Mouse (Mus musculus) liver, embryonic 13.5 days (tissue): ENCODE data around the gene Gpr176. TPM values are rescaled to one million over a fixed set of nuclear protein-coding genes. Genes with fewer than 3 reads are reported as not detected.

ENCODE experiments used
- ATAC-seq: fragments of 200-750 bp; cut with Nextera tagmentation; 2 replicates; pipeline ENCODE4 v1.8.0; 2017; ENCODE audit warnings: low read depth, mild to moderate bottlenecking, moderate number of reproducible peaks, moderate library complexity
- DNase-seq: peaks from one replicate; pipeline ENCODE4 v3.0.0; 2022
- H3K27ac ChIP-seq: fragments of 300-500 bp; sonication (generic); 2 replicates; pipeline ENCODE4 v1.5.1; 2015; ENCODE audit warnings: moderate library complexity, mild to moderate bottlenecking, inconsistent platforms
- H3K27me3 ChIP-seq: fragments of 300-500 bp; sonication (generic); 2 replicates; pipeline ENCODE4 v1.6.1; 2015; ENCODE audit warnings: mild to moderate bottlenecking, inconsistent platforms
- H3K36me3 ChIP-seq: fragments of 300-500 bp; sonication (generic); 2 replicates; pipeline ENCODE4 v1.6.1; 2015; ENCODE audit warnings: mild to moderate bottlenecking, inconsistent platforms
- H3K4me1 ChIP-seq: fragments of 300-500 bp; sonication (generic); replicated peaks from 2 replicates; pipeline ENCODE4 v1.6.1; 2015; ENCODE audit warnings: inconsistent platforms
- H3K4me2 ChIP-seq: fragments of 300-500 bp; sonication (generic); 2 replicates; pipeline ENCODE4 v1.6.1; 2015; ENCODE audit warnings: inconsistent platforms, mild to moderate bottlenecking, moderate library complexity
- H3K4me3 ChIP-seq: fragments of 300-500 bp; sonication (generic); replicated peaks from 2 replicates; pipeline ENCODE4 v1.5.1; 2015; ENCODE audit warnings: mild to moderate bottlenecking, inconsistent platforms
- H3K9ac ChIP-seq: fragments of 300-500 bp; sonication (generic); 2 replicates; pipeline ENCODE4 v1.6.1; 2015; ENCODE audit warnings: mild to moderate bottlenecking, inconsistent platforms
- H3K9me3 ChIP-seq: fragments of 300-500 bp; sonication (generic); replicated peaks from 2 replicates; pipeline ENCODE4 v1.6.1; 2016; ENCODE audit warnings: inconsistent platforms
- WGBS: fragments of 180-500 bp; shearing (Covaris S2); methylation state at CpG from one replicate; pipeline ENCODE4 v1.1.7; 2015; ENCODE audit not compliant: insufficient replicate concordance; 5-methylcytosine and 5-hydroxymethylcytosine counted together
- polyA plus RNA-seq: library from polyadenylated mRNA; unstranded; fragments of >200 nt; fragmentation: Nextera tagmentation; extraction: Ambion mirVana; gene quantifications from 2 replicates; pipeline ENCODE4 v1.2.1, GENCODE M21; 2015

Gpr176 gene
- polyA plus RNA-seq, 1 experiment from 2014 or later, result 0.38 TPM

DNA sequence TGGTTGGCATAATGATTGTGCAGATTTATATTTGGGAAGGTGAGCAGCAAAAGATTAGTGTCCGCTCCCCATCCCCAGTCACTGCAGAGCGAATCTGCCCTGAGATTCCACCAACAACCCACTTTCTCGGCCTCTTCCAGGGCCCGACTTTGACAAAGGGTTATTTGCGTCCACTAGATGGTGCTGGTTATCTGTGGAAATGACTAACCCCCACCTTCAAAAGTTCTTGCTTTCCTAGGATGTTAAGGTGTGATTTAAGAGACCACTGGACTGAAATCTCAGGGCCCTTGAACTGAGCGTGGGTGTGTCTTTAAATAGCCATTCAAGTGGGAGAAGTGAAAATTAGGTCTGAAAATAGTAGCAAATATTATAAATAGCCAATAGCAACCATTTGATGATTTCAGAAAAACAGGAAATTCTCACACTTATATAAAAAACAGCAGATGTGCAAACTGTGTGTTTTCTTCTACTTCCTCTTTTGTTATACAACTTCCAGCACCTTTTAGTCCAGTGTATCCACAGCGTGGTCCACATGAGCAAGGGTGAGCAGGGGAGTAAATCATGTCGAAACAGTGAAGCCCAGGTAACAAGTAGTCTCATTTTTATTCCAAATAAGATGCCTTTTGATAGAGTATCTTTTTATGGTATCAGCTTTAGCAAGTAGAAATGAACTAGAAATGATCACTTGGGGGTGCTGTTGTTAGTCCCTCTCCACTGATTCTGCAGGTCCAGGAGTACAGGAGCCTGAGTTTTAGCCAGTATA is 109.9 kb downstream of the Gpr176 start:
- Histone ChIP-seq H3K4me3 (no peak overlapping the region), H3K27me3 (no peaks in the 10 kb centered on the region), H3K9ac (no peak overlapping the region), H3K36me3 (no peaks in the 10 kb centered on the region), H3K9me3 (no peaks in the 10 kb centered on the region), H3K4me1 (no peaks in the 10 kb centered on the region), H3K27ac (no peak overlapping the region), H3K4me2 (no peak overlapping the region)
- 9% methylated on average over 8 of the region's 8 CpGs for WGBS
- ATAC-seq, result no peak
- DNase-seq, result no peak

DNA sequence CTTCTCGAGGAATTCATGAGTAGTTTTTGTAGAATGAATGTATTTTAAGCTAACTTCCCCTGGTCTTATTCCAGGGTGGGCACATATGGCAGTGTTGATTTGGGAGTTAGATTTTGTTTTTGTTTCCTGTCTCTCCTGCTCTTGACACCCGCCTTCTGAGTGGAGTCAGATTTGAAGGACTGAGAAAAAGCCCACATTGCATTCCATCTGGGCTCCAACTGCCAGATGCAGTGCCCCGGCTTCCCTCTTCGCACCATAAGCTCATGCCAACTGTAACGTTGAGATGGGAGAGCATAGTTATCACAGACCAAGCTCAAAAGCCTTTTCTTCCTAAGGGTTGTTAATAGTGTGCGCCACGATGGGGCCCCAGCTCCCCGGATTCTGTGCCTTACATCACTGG is 110.5 kb downstream of the Gpr176 start:
- Histone ChIP-seq H3K4me2 (no peak overlapping the region), H3K4me1 (no peaks in the 10 kb centered on the region), H3K9ac (no peak overlapping the region), H3K36me3 (no peaks in the 10 kb centered on the region), H3K4me3 (no peak overlapping the region), H3K9me3 (no peaks in the 10 kb centered on the region), H3K27me3 (no peaks in the 10 kb centered on the region), H3K27ac (no peak overlapping the region)
- DNase-seq, result no peak
- ATAC-seq, result no peak
- WGBS, result 43% methylated on average over 8 of the region's 8 CpGs

DNA sequence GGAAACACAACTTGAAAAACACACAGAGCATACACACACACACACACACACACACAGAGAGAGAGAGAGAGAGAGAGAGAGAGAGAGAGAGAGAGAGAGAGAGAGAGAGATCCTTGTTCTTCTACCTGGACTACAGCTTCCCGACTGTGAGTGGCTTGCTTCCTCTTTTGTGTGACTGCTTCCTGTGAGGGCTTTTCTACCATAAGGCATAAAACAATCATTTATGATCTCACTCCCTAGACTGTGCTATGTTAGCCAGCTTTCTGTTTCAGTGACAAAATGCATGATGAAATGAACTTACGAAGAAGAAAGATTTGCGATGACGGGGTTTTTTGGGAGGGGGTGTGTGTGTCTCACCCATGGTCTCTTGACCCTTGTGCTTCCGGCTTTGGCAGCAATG is 113.5 kb downstream of the Gpr176 start:
- DNase-seq (no peak), ATAC-seq (no peak)
- peaks cover 6% of the 10 kb centered on the region; the same call in 1 of the 2 replicates for H3K4me1 ChIP-seq
- WGBS, result 52% methylated on average over 5 of the region's 5 CpGs
- no peak overlapping the region for H3K9ac ChIP-seq
- H3K4me2 ChIP-seq, result no peak overlapping the region
- H3K27ac ChIP-seq, result no peak overlapping the region
- H3K9me3 ChIP-seq, result no peaks in the 10 kb centered on the region
- no peaks in the 10 kb centered on the region for H3K36me3 ChIP-seq
- H3K27me3 ChIP-seq, result no peaks in the 10 kb centered on the region
- no peak overlapping the region for H3K4me3 ChIP-seq

DNA sequence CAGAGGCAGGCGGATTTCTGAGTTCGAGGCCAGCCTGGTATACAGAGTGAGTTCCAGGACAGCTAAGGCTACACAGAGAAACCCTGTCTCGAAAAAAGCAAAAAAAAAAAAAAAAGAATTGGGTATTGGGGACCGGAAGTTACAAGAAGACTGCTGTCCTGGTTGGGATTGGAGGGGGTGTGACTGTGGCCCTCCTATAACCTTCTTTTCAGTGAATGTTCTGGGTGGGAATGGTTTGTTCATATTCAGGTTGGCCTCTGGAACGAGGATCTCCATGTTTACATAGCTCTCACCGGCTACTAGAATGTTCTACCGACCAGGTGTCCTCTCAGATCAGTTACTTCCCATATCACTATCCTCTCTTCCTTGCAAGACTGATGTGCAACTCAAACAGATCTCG is 116.1 kb downstream of the Gpr176 start:
- Histone ChIP-seq H3K9me3 (no peaks in the 10 kb centered on the region), H3K4me1 (peaks cover 6% of the 10 kb centered on the region; the same call in 1 of the 2 replicates), H3K36me3 (no peaks in the 10 kb centered on the region), H3K4me3 (peak overlapping the region; percentile 56), H3K9ac (no peak overlapping the region), H3K27ac (no peak overlapping the region), H3K27me3 (no peaks in the 10 kb centered on the region), H3K4me2 (peak overlapping the region; percentile 62)
- ATAC-seq (no peak), DNase-seq (no peak)
- WGBS, result 47% methylated on average over 8 of the region's 8 CpGs

DNA sequence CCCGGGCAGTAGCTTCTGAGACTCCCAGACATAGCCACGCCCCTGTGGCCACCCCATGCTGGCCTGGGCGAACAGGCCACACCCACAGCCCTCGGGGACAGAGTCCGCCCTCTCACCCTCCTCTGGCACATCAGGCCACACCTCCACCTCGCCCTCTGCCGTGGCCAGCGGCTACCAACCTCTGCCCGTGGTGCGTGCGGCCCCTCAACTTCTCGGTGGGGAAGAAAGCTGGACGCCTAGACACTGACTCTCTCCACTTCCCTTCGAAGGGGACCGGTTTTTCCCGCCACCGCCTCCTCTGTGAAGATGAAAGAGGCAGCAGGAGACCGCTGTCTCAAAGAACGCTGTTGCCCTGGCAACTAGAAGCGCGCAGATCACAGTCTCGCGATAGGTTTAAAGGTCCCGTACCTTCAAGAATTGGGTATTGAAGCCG is 116.6 kb downstream of the Gpr176 start, which contains the start of gene Fsip1:
TSS of gene Fsip1 (minus strand) at position 346 of the 433 bp plus-strand sequence.
- Histone ChIP-seq H3K27me3 (no peaks in the 10 kb centered on the region), H3K9ac (no peak within 1 kb of the TSS), H3K4me1 (peaks cover 6% of the 10 kb centered on the region; the same call in 1 of the 2 replicates), H3K4me3 (peak within 1 kb of the TSS; percentile 56), H3K36me3 (no peaks in the 10 kb centered on the region), H3K27ac (no peak within 1 kb of the TSS), H3K9me3 (no peaks in the 10 kb centered on the region), H3K4me2 (peak within 1 kb of the TSS; percentile 62)
- 1% methylated on average over 25 of the region's 25 CpGs for whole genome bisulfite sequencing
- ATAC-seq (peak; percentile 95), DNase-seq (peak; percentile 64)

DNA sequence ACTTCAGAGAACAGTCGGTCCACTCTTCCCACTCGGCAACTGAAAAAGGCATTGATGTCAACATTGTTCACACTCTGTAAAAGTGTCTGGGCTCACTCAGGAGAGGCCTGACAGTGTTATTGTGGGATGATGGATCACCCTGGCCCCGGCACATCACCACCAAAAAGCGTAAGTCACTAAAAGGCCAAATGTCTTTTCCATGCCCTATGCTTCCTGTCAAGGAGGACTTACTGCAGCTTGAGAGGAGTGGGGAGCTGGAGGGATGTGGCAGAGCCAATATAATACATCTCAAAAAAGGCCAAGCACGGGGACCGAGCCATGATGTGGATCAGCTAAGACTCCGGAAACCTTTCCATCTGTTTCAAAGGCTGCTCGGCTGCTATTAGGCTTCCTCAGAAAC is 118.7 kb downstream of the Gpr176 start:
- Histone ChIP-seq H3K4me3 (no peak overlapping the region), H3K4me2 (no peak overlapping the region), H3K4me1 (peaks cover 6% of the 10 kb centered on the region; the same call in 1 of the 2 replicates), H3K9ac (no peak overlapping the region), H3K36me3 (no peaks in the 10 kb centered on the region), H3K27me3 (no peaks in the 10 kb centered on the region), H3K9me3 (no peaks in the 10 kb centered on the region), H3K27ac (no peak overlapping the region)
- ATAC-seq, result no peak
- no peak for DNase-seq
- WGBS, result 68% methylated on average over 8 of the region's 8 CpGs

DNA sequence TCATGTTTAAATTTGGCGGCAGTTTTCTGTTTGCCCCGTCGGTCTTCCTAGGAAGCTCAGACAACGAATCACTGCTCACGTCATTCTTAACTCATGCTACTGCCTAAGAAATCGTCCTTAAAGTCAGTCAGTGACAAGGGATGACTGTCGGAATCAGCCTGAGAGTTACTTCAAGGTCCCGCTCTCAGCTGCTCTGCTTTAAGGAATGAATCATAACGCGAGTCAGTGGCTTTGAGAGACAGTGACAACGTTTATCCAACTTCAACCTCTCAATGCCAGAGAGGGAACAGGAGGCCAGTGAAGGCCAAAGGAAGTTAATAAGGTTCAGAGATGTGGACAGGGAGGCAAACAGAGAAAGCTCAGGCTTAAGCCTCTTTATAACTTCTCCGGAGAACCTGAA is 124.3 kb downstream of the Gpr176 start:
- H3K4me1 ChIP-seq, result no peaks in the 10 kb centered on the region
- DNase-seq, result no peak
- no peaks in the 10 kb centered on the region for H3K36me3 ChIP-seq
- H3K27ac ChIP-seq, result no peak overlapping the region
- no peak overlapping the region for H3K4me3 ChIP-seq
- H3K9me3 ChIP-seq, result no peaks in the 10 kb centered on the region
- WGBS, result 70% methylated on average over 12 of the region's 12 CpGs
- no peaks in the 10 kb centered on the region for H3K27me3 ChIP-seq
- H3K4me2 ChIP-seq, result no peak overlapping the region
- H3K9ac ChIP-seq, result no peak overlapping the region
- no peak for ATAC-seq

DNA sequence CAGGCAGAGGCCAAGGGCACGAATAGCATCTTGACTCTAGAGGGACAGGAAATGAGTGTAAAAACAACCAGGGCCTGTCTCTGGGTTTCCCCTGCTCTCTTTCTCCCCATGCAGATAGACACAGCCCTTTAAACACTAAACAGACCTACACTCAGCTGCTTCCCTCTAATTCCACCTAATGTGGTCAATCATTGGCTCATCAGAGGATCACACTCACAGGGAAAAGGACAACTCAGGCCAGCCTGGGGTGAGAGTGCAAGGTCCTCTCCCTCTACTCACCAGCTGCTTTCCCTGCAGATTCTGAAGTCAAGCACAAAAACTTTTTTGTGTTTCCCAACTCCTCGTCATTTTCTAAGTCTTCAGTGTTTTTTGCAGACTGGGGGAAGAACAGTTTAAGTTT is 125.2 kb downstream of the Gpr176 start:
- ATAC-seq, result peak; percentile 70
- 32% methylated on average over 2 of the region's 2 CpGs for WGBS

DNA sequence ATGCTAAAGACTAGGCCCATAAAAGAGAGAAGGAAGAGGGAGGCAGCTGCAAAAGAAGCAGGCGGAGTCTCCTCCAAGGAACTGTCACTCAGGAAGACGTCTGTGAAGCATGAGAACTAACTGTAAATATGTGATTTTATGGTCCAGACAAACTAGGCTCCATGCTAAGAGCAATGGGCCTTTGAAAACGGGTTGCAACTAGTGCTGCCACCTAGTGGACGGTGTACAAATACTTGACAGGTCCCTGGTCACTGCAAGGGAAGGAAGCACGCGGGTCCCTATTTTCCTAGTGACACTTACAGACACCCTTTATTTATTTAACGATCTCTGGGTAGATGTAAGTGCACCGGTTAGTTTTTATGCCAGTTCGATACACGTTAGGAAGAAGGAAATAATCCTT is 127.3 kb downstream of the Gpr176 start:
- Histone ChIP-seq H3K9ac (no peak overlapping the region), H3K27me3 (no peaks in the 10 kb centered on the region), H3K36me3 (no peaks in the 10 kb centered on the region), H3K4me1 (no peaks in the 10 kb centered on the region), H3K4me3 (no peak overlapping the region), H3K27ac (no peak overlapping the region), H3K9me3 (no peaks in the 10 kb centered on the region), H3K4me2 (no peak overlapping the region)
- ATAC-seq (no peak), DNase-seq (peak; percentile 23)
- WGBS, result 6% methylated on average over 10 of the region's 10 CpGs

More for the DNA sequence above, 125.2 kb downstream of the Gpr176 start:
- Histone ChIP-seq H3K27ac (no peak overlapping the region), H3K9ac (no peak overlapping the region), H3K4me1 (no peaks in the 10 kb centered on the region), H3K4me2 (no peak overlapping the region), H3K27me3 (no peaks in the 10 kb centered on the region), H3K9me3 (no peaks in the 10 kb centered on the region), H3K4me3 (no peak overlapping the region), H3K36me3 (no peaks in the 10 kb centered on the region)
- DNase-seq, result no peak

DNA sequence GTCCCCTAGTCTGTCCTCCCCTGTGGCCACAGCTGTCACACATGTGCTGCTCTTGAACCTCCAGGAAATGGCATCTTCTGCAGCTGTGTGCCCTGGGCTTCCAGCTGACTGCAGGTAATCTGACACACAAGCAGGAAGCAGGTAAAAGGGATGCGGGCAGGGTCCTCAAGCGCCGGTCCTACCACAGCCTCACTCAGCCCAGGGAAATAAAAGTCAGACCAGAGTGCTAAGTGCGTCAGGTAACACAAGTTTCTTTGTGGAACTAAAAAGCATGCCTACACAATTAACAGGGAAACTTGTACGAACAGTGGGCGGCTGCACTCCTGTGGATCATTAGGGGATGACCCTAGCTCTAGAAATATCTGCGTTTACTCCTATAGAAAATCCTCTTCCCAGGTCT is 137.0 kb downstream of the Gpr176 start:
- ATAC-seq, result no peak

DNA sequence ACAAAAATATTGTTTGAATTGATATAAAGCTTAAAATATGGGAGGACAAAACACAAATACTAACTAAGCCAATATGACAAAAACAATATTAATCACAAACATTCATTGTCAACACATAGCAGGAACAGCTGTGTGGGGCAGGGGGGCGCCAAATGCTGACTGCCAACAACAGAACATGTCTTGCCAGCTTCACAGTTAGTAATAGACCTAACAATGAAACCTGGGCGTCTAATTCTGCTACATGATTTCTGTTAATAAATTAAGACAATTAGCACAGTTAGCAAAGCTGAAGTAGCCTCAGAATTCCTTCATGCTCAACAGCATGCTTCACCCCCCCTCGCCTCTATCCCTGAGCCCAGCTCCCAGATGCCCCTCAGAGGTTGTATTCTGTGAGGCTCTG is 137.6 kb downstream of the Gpr176 start:
- H3K9me3 ChIP-seq, result no peaks in the 10 kb centered on the region
- H3K4me1 ChIP-seq, result no peaks in the 10 kb centered on the region
- H3K27me3 ChIP-seq, result no peaks in the 10 kb centered on the region
- H3K4me3 ChIP-seq, result no peak overlapping the region
- ATAC-seq (no peak), DNase-seq (no peak)
- no peaks in the 10 kb centered on the region for H3K36me3 ChIP-seq
- H3K27ac ChIP-seq, result no peak overlapping the region
- WGBS, result 50% methylated on average over 3 of the region's 3 CpGs
- no peak overlapping the region for H3K9ac ChIP-seq
- no peak overlapping the region for H3K4me2 ChIP-seq

More for the DNA sequence above, 137.0 kb downstream of the Gpr176 start:
- Histone ChIP-seq H3K4me3 (no peak overlapping the region), H3K4me2 (no peak overlapping the region), H3K4me1 (no peaks in the 10 kb centered on the region), H3K9ac (no peak overlapping the region), H3K36me3 (no peaks in the 10 kb centered on the region), H3K27ac (no peak overlapping the region), H3K27me3 (no peaks in the 10 kb centered on the region), H3K9me3 (no peaks in the 10 kb centered on the region)
- no peak for DNase-seq
- WGBS, result 70% methylated on average over 7 of the region's 7 CpGs

DNA sequence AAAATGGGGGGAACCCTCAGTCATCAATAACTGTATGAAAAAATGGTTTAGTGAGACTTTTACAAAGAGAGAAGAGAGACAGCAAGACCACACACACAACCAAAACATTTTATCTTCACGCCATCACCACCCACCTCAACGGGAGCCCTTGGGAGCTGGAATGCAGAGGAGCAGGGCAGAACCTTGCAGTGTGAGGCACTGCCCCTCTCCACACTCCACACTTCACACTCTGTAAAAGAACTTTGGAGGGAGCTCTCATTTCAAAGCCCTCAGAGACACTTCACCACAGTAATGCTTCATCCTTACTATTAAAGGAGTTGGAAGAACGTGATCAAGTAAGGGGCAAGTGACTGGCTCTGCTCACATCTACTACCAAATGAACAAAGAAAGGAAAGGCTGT is 142.7 kb downstream of the Gpr176 start:
- no peak for ATAC-seq
- H3K4me3 ChIP-seq, result no peak overlapping the region
- H3K4me1 ChIP-seq, result no peaks in the 10 kb centered on the region
- 51% methylated on average over 3 of the region's 3 CpGs for WGBS
- no peaks in the 10 kb centered on the region for H3K9me3 ChIP-seq
- H3K27ac ChIP-seq, result no peak overlapping the region
- no peak overlapping the region for H3K4me2 ChIP-seq
- H3K27me3 ChIP-seq, result no peaks in the 10 kb centered on the region
- no peak overlapping the region for H3K9ac ChIP-seq
- no peak for DNase-seq
- no peaks in the 10 kb centered on the region for H3K36me3 ChIP-seq
